Mouse (Mus musculus) ES-Bruce4 (cell line): ENCODE measurements around the gene Tmem202.

ENCODE experiments used
- CTCF ChIP-seq: IDR thresholded peaks from one replicate; pipeline ENCODE4 v1.8.1; 2011; ENCODE audit warnings: low read depth, low read length
- EP300 ChIP-seq: IDR thresholded peaks from 2 replicates; pipeline ENCODE4 v1.6.1; 2011; ENCODE audit warnings: low read depth, low read length; ENCODE audit not compliant: insufficient read depth
- POLR2A ChIP-seq: IDR thresholded peaks from one replicate; pipeline ENCODE4 v1.8.1; 2011; ENCODE audit warnings: low read length; ENCODE audit not compliant: insufficient read depth

GRCm38 (mm10) chr9:59550077-59550476, 10.4 kb upstream of the Tmem202 start:
- TF ChIP-seq POLR2A (no peak), CTCF (no peak), EP300 (no peak)
